Mouse (Mus musculus) cerebellum, adult 2 months (tissue): ENCODE results near the gene Osgep.
"Not testable (repeated sequence)": the region's sequence is repeated elsewhere in the genome, so short reads cannot be mapped to it uniquely, and the experiment has no call there.

ENCODE experiments used
- CTCF ChIP-seq: fragments of 200-500 bp; IDR thresholded peaks from 2 replicates; pipeline ENCODE4 v1.5.1; 2011; ENCODE audit warnings: low read depth, mild to moderate bottlenecking, control low read depth, low read length, moderate library complexity, borderline replicate concordance; ENCODE audit not compliant: insufficient read depth
- POLR2A ChIP-seq: fragments of 200-500 bp; IDR thresholded peaks from 2 replicates; pipeline ENCODE4 v1.6.1; 2011; ENCODE audit warnings: low read length, control low read depth, borderline replicate concordance; ENCODE audit not compliant: insufficient read depth

DNA sequence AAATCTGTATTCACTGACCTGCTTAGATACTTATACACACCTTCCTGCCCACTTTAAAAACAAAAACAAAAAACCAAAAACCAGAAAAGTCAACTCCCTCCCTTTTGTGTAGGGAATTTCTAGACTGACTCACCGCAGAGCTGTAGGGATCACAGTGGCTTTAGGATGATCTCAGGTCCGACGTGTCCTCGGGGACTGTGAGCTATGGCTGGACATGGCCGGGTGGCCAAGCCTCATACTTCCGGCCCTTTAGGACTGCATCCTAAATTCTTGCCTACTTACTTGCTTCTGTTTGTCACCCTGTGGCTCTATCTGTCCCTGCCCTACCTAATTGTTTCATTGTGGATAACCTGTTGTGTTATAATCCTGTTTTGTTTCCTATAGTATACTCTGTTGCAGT, 32.0 kb upstream of the Osgep start:
- TF ChIP-seq POLR2A, CTCF: not testable (repeated sequence)
